Mouse (Mus musculus): ENCODE measurements around the gene Ccdc130.
A peak's percentile ranks its signal among the peaks of the same experiment; 100 is the strongest.

Gene Ccdc130

DNA sequence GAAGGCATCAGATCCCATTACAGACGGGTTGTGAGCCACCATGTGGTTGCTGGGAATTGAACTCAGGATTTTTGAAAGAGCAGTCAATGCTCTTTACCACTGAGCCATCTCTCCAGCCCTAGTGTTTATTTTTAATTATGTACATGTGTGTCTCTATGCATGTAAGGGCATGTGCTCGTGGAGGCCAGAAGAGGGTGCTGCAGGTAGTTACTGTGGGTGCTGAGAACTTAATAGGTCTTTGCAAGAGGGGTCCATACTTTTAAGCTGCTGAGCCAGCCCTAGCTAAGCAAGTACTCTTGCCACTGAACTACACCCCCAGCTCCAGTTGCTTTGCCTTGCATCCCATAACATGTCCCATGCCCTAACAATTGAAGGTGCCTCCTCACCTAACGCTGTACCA is 14.3 kb downstream of the Ccdc130 start:
- Histone ChIP-seq H3K4me3 (replicated peaks; ENCODE audit: low read length) (peak overlapping the region; percentile 97), H3K36me3 (ENCODE audit: insufficient read depth, low read length) (peaks cover 85% of the 10 kb centered on the region), H3K4me1 (replicated peaks; ENCODE audit: low read depth, low read length) (peaks cover 44% of the 10 kb centered on the region), H3K9me3 (ENCODE audit: low read length) (no peaks in the 10 kb centered on the region), H3K27me3 (ENCODE audit: insufficient read depth, low read length) (no peaks in the 10 kb centered on the region)
- no peak for TF ChIP-seq POU5F1 (IDR thresholded peaks at IDR 0.05; ENCODE audit: borderline replicate concordance, low read length)

GRCm38 (mm10) chr8:84249257-84250170 is 20.7 kb downstream of the Ccdc130 start, which contains the start of gene D8Ertd738e:
D8Ertd738e (minus strand) TSS chr8:84249719.
- peaks cover 80% of the 10 kb centered on the region for H3K36me3 ChIP-seq (ENCODE audit: insufficient read depth, low read length)
- no peaks in the 10 kb centered on the region for H3K9me3 ChIP-seq (ENCODE audit: low read length)
- TF ChIP-seq NANOG (IDR thresholded peaks at IDR 0.05; ENCODE audit: borderline replicate concordance, low read length), result no peak
- H3K27me3 ChIP-seq (ENCODE audit: insufficient read depth, low read length), result no peaks in the 10 kb centered on the region
- peak within 1 kb of the TSS; percentile 97 for H3K4me3 ChIP-seq (replicated peaks; ENCODE audit: low read length)
- peaks cover 54% of the 10 kb centered on the region for H3K4me1 ChIP-seq (replicated peaks; ENCODE audit: low read depth, low read length)

- Histone ChIP-seq H3K4me3 (replicated peaks; ENCODE audit: low read length) (no peak overlapping the region), H3K4me1 (replicated peaks; ENCODE audit: low read depth, low read length) (peaks cover 58% of the 10 kb centered on the region), H3K36me3 (ENCODE audit: insufficient read depth, low read length) (peaks cover 21% of the 10 kb centered on the region), H3K27me3 (ENCODE audit: insufficient read depth, low read length) (no peaks in the 10 kb centered on the region), H3K9me3 (ENCODE audit: low read length) (no peaks in the 10 kb centered on the region)
- TF ChIP-seq POU5F1 (IDR thresholded peaks at IDR 0.05; ENCODE audit: borderline replicate concordance, low read length) (no peak), CTCF (conservative IDR thresholded peaks at IDR 0.05; ENCODE audit: low read length) (no peak), NANOG (IDR thresholded peaks at IDR 0.05; ENCODE audit: borderline replicate concordance, low read length) (no peak)
These were observed 28.4 kb downstream of the Ccdc130 start for GRCm38 (mm10) chr8:84241821-84242220.

GRCm38 (mm10) chr8:84241167-84241566 is 29.0 kb downstream of the Ccdc130 start:
- peaks cover 56% of the 10 kb centered on the region for H3K4me1 ChIP-seq (replicated peaks; ENCODE audit: low read depth, low read length)
- H3K36me3 ChIP-seq (ENCODE audit: insufficient read depth, low read length), result peaks cover 15% of the 10 kb centered on the region
- no peak overlapping the region for H3K4me3 ChIP-seq (replicated peaks; ENCODE audit: low read length)
- H3K27me3 ChIP-seq (ENCODE audit: insufficient read depth, low read length), result no peaks in the 10 kb centered on the region
- TF ChIP-seq POU5F1 (IDR thresholded peaks at IDR 0.05; ENCODE audit: borderline replicate concordance, low read length) (no peak), NANOG (IDR thresholded peaks at IDR 0.05; ENCODE audit: borderline replicate concordance, low read length) (no peak), CTCF (conservative IDR thresholded peaks at IDR 0.05; ENCODE audit: low read length) (no peak)
- H3K9me3 ChIP-seq (ENCODE audit: low read length), result no peaks in the 10 kb centered on the region

- peaks cover 58% of the 10 kb centered on the region for H3K4me1 ChIP-seq (replicated peaks; ENCODE audit: low read depth, low read length)
- H3K36me3 ChIP-seq (ENCODE audit: insufficient read depth, low read length), result peaks cover 29% of the 10 kb centered on the region
- H3K4me3 ChIP-seq (replicated peaks; ENCODE audit: low read length), result peak overlapping the region; percentile 74
- H3K9me3 ChIP-seq (ENCODE audit: low read length), result no peaks in the 10 kb centered on the region
- H3K27me3 ChIP-seq (ENCODE audit: insufficient read depth, low read length), result no peaks in the 10 kb centered on the region
- TF ChIP-seq CTCF (conservative IDR thresholded peaks at IDR 0.05; ENCODE audit: low read length) (no peak), NANOG (IDR thresholded peaks at IDR 0.05; ENCODE audit: borderline replicate concordance, low read length) (no peak), POU5F1 (IDR thresholded peaks at IDR 0.05; ENCODE audit: borderline replicate concordance, low read length) (no peak)
These were observed 32.5 kb downstream of the Ccdc130 start for GRCm38 (mm10) chr8:84237542-84238229.

DNA sequence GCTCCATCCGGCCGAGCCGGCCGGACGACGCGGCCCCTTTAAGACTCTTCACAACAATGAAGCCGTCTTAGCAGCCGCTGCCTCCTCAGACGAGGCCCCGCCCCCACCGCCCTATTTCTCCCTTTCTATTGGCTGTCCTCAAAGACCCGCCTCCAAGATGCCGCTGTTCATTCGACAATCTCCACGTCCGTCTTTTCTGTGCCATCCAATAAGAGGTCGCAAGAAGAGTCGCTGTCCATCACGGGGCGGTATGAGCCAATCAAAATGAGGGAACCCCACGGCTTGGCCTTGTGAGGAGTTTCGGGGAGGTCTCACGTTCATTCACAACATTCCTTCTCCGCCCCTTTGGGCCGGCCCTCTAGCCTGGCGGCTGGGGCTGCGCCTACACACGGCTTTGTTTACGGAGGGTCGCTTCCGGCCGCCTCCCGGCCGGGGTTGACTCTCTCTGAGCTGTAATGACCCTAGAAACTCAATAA is 33.1 kb downstream of the Ccdc130 start, which contains the start of gene Zswim4:
Gene Zswim4 (minus strand): TSS at position 58 of the 476 bp plus-strand sequence.
- no peaks in the 10 kb centered on the region for H3K9me3 ChIP-seq (ENCODE audit: low read length)
- H3K4me3 ChIP-seq (replicated peaks; ENCODE audit: low read length), result peak within 1 kb of the TSS; percentile 88
- no peaks in the 10 kb centered on the region for H3K27me3 ChIP-seq (ENCODE audit: insufficient read depth, low read length)
- peaks cover 58% of the 10 kb centered on the region for H3K4me1 ChIP-seq (replicated peaks; ENCODE audit: low read depth, low read length)
- peaks cover 36% of the 10 kb centered on the region for H3K36me3 ChIP-seq (ENCODE audit: insufficient read depth, low read length)
- TF ChIP-seq CTCF (conservative IDR thresholded peaks at IDR 0.05; ENCODE audit: low read length), result no peak
- no peak for TF ChIP-seq POU5F1 (IDR thresholded peaks at IDR 0.05; ENCODE audit: borderline replicate concordance, low read length)
- TF ChIP-seq NANOG (IDR thresholded peaks at IDR 0.05; ENCODE audit: borderline replicate concordance, low read length), result no peak

GRCm38 (mm10) chr8:84236410-84236997 is 33.7 kb downstream of the Ccdc130 start:
- Histone ChIP-seq H3K27me3 (ENCODE audit: insufficient read depth, low read length) (no peaks in the 10 kb centered on the region), H3K36me3 (ENCODE audit: insufficient read depth, low read length) (peaks cover 40% of the 10 kb centered on the region), H3K4me1 (replicated peaks; ENCODE audit: low read depth, low read length) (peaks cover 58% of the 10 kb centered on the region), H3K9me3 (ENCODE audit: low read length) (no peaks in the 10 kb centered on the region), H3K4me3 (replicated peaks; ENCODE audit: low read length) (peak overlapping the region; percentile 88)
- TF ChIP-seq CTCF (conservative IDR thresholded peaks at IDR 0.05; ENCODE audit: low read length) (no peak), NANOG (IDR thresholded peaks at IDR 0.05; ENCODE audit: borderline replicate concordance, low read length) (no peak), POU5F1 (IDR thresholded peaks at IDR 0.05; ENCODE audit: borderline replicate concordance, low read length) (no peak)

DNA sequence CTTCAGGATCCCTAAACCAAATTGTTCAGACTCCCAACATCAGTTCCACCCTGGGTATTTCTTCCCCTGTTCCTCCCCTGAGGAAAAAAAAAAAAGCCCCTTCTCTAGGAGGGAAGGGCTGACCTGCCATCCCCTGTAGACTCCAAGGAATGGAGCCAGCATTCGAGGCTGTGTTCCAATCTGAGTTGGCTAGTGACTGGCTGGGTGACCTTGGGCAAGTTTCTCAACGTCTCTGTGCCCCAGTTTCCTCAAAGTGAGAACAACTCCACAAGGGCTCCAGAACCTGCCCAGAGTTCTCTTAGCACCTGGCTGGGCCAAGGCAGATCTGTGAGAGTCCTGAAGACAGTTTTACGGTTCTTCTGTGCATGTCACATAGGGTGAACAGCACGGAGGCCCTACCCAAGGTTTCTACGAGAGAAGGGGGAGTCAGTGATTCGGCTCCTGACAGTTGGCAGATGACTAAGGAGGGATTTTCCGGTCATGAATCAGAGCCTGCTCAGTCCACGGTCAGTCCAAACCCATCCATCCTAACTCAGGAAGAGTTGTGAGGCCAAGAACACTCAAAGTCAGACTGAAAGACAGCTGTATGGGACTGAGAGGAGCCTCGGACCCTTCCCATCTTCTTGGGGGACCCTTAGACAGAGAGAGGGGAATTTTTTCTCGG is 34.3 kb downstream of the Ccdc130 start:
- Histone ChIP-seq H3K36me3 (ENCODE audit: insufficient read depth, low read length) (peaks cover 41% of the 10 kb centered on the region), H3K9me3 (ENCODE audit: low read length) (no peaks in the 10 kb centered on the region), H3K27me3 (ENCODE audit: insufficient read depth, low read length) (no peaks in the 10 kb centered on the region), H3K4me3 (replicated peaks; ENCODE audit: low read length) (peak overlapping the region; percentile 88), H3K4me1 (replicated peaks; ENCODE audit: low read depth, low read length) (peaks cover 55% of the 10 kb centered on the region)
- TF ChIP-seq NANOG (IDR thresholded peaks at IDR 0.05; ENCODE audit: borderline replicate concordance, low read length), result no peak
- no peak for TF ChIP-seq CTCF (conservative IDR thresholded peaks at IDR 0.05; ENCODE audit: low read length)
- no peak for TF ChIP-seq POU5F1 (IDR thresholded peaks at IDR 0.05; ENCODE audit: borderline replicate concordance, low read length)
